Mouse (Mus musculus) hindbrain, postnatal 0 days (tissue): ENCODE measurements around the gene Peg10. TPM values are rescaled to one million over a fixed set of nuclear protein-coding genes. Genes with fewer than 3 reads are reported as not detected.

Experiments
- ATAC-seq: fragments of 200-750 bp; cut with Nextera tagmentation; 2 replicates; pipeline ENCODE4 v1.8.0; 2017; ENCODE audit warnings: mild to moderate bottlenecking, moderate TSS enrichment, moderate library complexity
- DNase-seq: peaks from one replicate; pipeline ENCODE4 v3.0.0-alpha.2; 2015; ENCODE audit warnings: low spot score
- H3K27ac ChIP-seq: fragments of 300-500 bp; sonication (generic); 2 replicates; pipeline ENCODE4 v1.5.1; 2014; ENCODE audit warnings: mild to moderate bottlenecking
- H3K27me3 ChIP-seq: fragments of 300-500 bp; sonication (generic); 2 replicates; pipeline ENCODE4 v1.6.1; 2014; ENCODE audit warnings: low read length, mixed read lengths; ENCODE audit not compliant: insufficient read depth
- H3K36me3 ChIP-seq: fragments of 300-500 bp; sonication (generic); 2 replicates; pipeline ENCODE4 v1.6.1; 2014; ENCODE audit warnings: low read length, mixed read lengths; ENCODE audit not compliant: insufficient read depth
- H3K4me1 ChIP-seq: fragments of 300-500 bp; sonication (generic); 2 replicates; pipeline ENCODE4 v1.6.1; 2014; ENCODE audit warnings: antibody characterized with exemption, low read length, mixed read lengths; ENCODE audit not compliant: insufficient read depth
- H3K4me2 ChIP-seq: fragments of 300-500 bp; sonication (generic); 2 replicates; pipeline ENCODE4 v1.6.1; 2014; ENCODE audit warnings: low read depth, mild to moderate bottlenecking, low read length, moderate library complexity, mixed read lengths
- H3K4me3 ChIP-seq: fragments of 300-500 bp; sonication (generic); 2 replicates; pipeline ENCODE4 v1.5.1; 2014; ENCODE audit warnings: low read length
- H3K9ac ChIP-seq: fragments of 300-500 bp; sonication (generic); replicated peaks from 2 replicates; pipeline ENCODE4 v1.6.1; 2014; ENCODE audit warnings: mild to moderate bottlenecking, low read length, moderate library complexity, mixed read lengths
- H3K9me3 ChIP-seq: fragments of 300-500 bp; sonication (generic); 2 replicates; pipeline ENCODE4 v1.6.1; 2016; ENCODE audit warnings: low read length, mixed read lengths
- CTCF ChIP-seq: IDR thresholded peaks from 2 replicates; pipeline ENCODE4 v1.5.1; 2016; ENCODE audit warnings: antibody characterized with exemption, control low read depth, low read depth
- WGBS: fragments of 180-500 bp; shearing (Covaris S2); extraction: QIAGEN DNeasy Blood & Tissue Kit; methylation state at CpG from one replicate; pipeline ENCODE4 v1.1.7; 2014; 5-methylcytosine and 5-hydroxymethylcytosine counted together
- polyA plus RNA-seq: library from polyadenylated mRNA; unstranded; fragments of >200 nt; fragmentation: Nextera tagmentation; extraction: Ambion mirVana; gene quantifications from 2 replicates; pipeline ENCODE4 v1.2.1, GENCODE M21; 2015
- total RNA-seq: library from RNA; depleted of rRNA; stranded (reverse); fragments of >200 nt; gene quantifications from 2 replicates; pipeline ENCODE4 v1.2.3, GENCODE M21; 2014

The Peg10 gene
- total and polyA plus RNA-seq, 2 experiments from 2014 or later: 3.9 to 58.1 TPM

GRCm38 (mm10) chr6:4738034-4738629 is 9.0 kb upstream of the Peg10 start:
- DNase-seq (no peak), ATAC-seq (peak; percentile 69)
- no peak overlapping the region for H3K4me3 ChIP-seq
- H3K36me3 ChIP-seq: no peaks in the 10 kb centered on the region
- no peak overlapping the region for H3K4me2 ChIP-seq
- no peak overlapping the region for H3K27ac ChIP-seq
- H3K4me1 ChIP-seq: no peaks in the 10 kb centered on the region
- 32% methylated on average over 11 of the region's 11 CpGs for WGBS
- no peaks in the 10 kb centered on the region for H3K9me3 ChIP-seq
- H3K9ac ChIP-seq: no peak overlapping the region
- TF ChIP-seq CTCF: no peak
- no peaks in the 10 kb centered on the region for H3K27me3 ChIP-seq

GRCm38 (mm10) chr6:4738717-4739116 is 8.4 kb upstream of the Peg10 start:
- H3K36me3 ChIP-seq: no peaks in the 10 kb centered on the region
- no peak overlapping the region for H3K27ac ChIP-seq
- no peak overlapping the region for H3K9ac ChIP-seq
- H3K4me3 ChIP-seq: no peak overlapping the region
- ATAC-seq (no peak), DNase-seq (no peak)
- TF ChIP-seq CTCF: no peak
- H3K9me3 ChIP-seq: no peaks in the 10 kb centered on the region
- H3K27me3 ChIP-seq: no peaks in the 10 kb centered on the region
- no peak overlapping the region for H3K4me2 ChIP-seq
- 14% methylated on average over 2 of the region's 2 CpGs for WGBS
- H3K4me1 ChIP-seq: no peaks in the 10 kb centered on the region

- DNase-seq (no peak), ATAC-seq (no peak)
- H3K9me3 ChIP-seq: no peaks in the 10 kb centered on the region
- 0 out of 2 replicates have a peak overlapping the region, but pooled peaks have one; percentile 3 for H3K4me3 ChIP-seq
- H3K4me1 ChIP-seq: no peaks in the 10 kb centered on the region
- no peaks in the 10 kb centered on the region for H3K27me3 ChIP-seq
- H3K27ac ChIP-seq: no peak overlapping the region
- TF ChIP-seq CTCF: no peak
- peak overlapping the region; percentile 33 for H3K4me2 ChIP-seq
- 16% methylated on average over 13 of the region's 13 CpGs for WGBS
- H3K36me3 ChIP-seq: no peaks in the 10 kb centered on the region
- no peak overlapping the region for H3K9ac ChIP-seq
Observed at GRCm38 (mm10) chr6:4739522-4740355, 7.4 kb upstream of the Peg10 start.

GRCm38 (mm10) chr6:4740511-4740910 is 6.6 kb upstream of the Peg10 start:
- no peak for TF ChIP-seq CTCF
- H3K4me2 ChIP-seq: no peak overlapping the region; the same call in 1 of the 2 replicates
- 16% methylated on average over 6 of the region's 6 CpGs for WGBS
- no peaks in the 10 kb centered on the region for H3K27me3 ChIP-seq
- H3K4me1 ChIP-seq: no peaks in the 10 kb centered on the region
- peak; percentile 79 for DNase-seq
- H3K27ac ChIP-seq: no peak overlapping the region
- no peaks in the 10 kb centered on the region for H3K9me3 ChIP-seq
- H3K4me3 ChIP-seq: no peak overlapping the region
- no peaks in the 10 kb centered on the region for H3K36me3 ChIP-seq
- H3K9ac ChIP-seq: no peak overlapping the region
- ATAC-seq: no peak

GRCm38 (mm10) chr6:4746036-4746695 is 940 bp upstream of the Peg10 start:
- Histone ChIP-seq H3K4me2 (peak overlapping the region; percentile 65), H3K4me3 (peak overlapping the region; percentile 45), H3K27me3 (no peaks in the 10 kb centered on the region), H3K36me3 (no peaks in the 10 kb centered on the region), H3K27ac (peak overlapping the region; percentile 80), H3K4me1 (no peaks in the 10 kb centered on the region), H3K9ac (peak overlapping the region; percentile 62), H3K9me3 (0 out of 2 replicates have a peak, but pooled peaks cover 4% of the 10 kb centered on the region)
- no peak for TF ChIP-seq CTCF
- DNase-seq (no peak), ATAC-seq (no peak)
- WGBS: 51% methylated on average over 22 of the region's 22 CpGs

GRCm38 (mm10) chr6:4747677-4748505 is 785 bp downstream of the Peg10 start:
- 55% methylated on average over 71 of the region's 71 CpGs for WGBS
- peak overlapping the region; percentile 45 for H3K4me3 ChIP-seq
- H3K9me3 ChIP-seq: 0 out of 2 replicates have a peak, but pooled peaks cover 4% of the 10 kb centered on the region
- ATAC-seq (peak; percentile 22; the same call in 1 of the 2 replicates), DNase-seq (peak; percentile 81)
- H3K4me2 ChIP-seq: peak overlapping the region; percentile 64
- no peaks in the 10 kb centered on the region for H3K36me3 ChIP-seq
- peak overlapping the region; percentile 60; the same call in 1 of the 2 replicates for H3K27ac ChIP-seq
- no peak for TF ChIP-seq CTCF
- H3K4me1 ChIP-seq: no peaks in the 10 kb centered on the region
- peak overlapping the region; percentile 35; the same call in 1 of the 2 replicates for H3K9ac ChIP-seq
- no peaks in the 10 kb centered on the region for H3K27me3 ChIP-seq
